Mouse (Mus musculus) liver, postnatal 0 days (tissue): Measurements from ENCODE around the gene Spag7. TPM values are rescaled to one million over a fixed set of nuclear protein-coding genes. Genes with fewer than 3 reads are reported as not detected.

Experiments used
- ATAC-seq: fragments of 200-750 bp; cut with Nextera tagmentation; 2 replicates; pipeline ENCODE4 v1.8.0; 2017; ENCODE audit warnings: mild to moderate bottlenecking, moderate library complexity
- DNase-seq: peaks from one replicate; pipeline ENCODE4 v3.0.0-alpha.2; 2016
- H3K27ac ChIP-seq: fragments of 300-500 bp; sonication (generic); 2 replicates; pipeline ENCODE4 v1.5.1; 2014; ENCODE audit warnings: antibody characterized with exemption, moderate library complexity, mild to moderate bottlenecking, low read depth
- H3K27me3 ChIP-seq: fragments of 300-500 bp; sonication (generic); 2 replicates; pipeline ENCODE4 v1.6.1; 2014; ENCODE audit warnings: low read length, control low read depth, mixed read lengths; ENCODE audit not compliant: insufficient read depth
- H3K36me3 ChIP-seq: fragments of 300-500 bp; sonication (generic); replicated peaks from 2 replicates; pipeline ENCODE4 v1.6.1; 2014; ENCODE audit warnings: mild to moderate bottlenecking, control low read depth, low read length, moderate library complexity, mixed read lengths; ENCODE audit not compliant: insufficient read depth
- H3K4me1 ChIP-seq: fragments of 300-500 bp; sonication (generic); 2 replicates; pipeline ENCODE4 v1.6.1; 2014; ENCODE audit warnings: antibody characterized with exemption, mild to moderate bottlenecking, control low read depth; ENCODE audit not compliant: insufficient read depth
- H3K4me2 ChIP-seq: fragments of 300-500 bp; sonication (generic); 2 replicates; pipeline ENCODE4 v1.6.1; 2014; ENCODE audit warnings: low read depth, mild to moderate bottlenecking, low read length, moderate library complexity, mixed read lengths
- H3K4me3 ChIP-seq: fragments of 300-500 bp; sonication (generic); 2 replicates; pipeline ENCODE4 v1.5.1; 2014; ENCODE audit warnings: low read depth, low read length
- H3K9ac ChIP-seq: fragments of 300-500 bp; sonication (generic); replicated peaks from 2 replicates; pipeline ENCODE4 v1.6.1; 2014; ENCODE audit warnings: mild to moderate bottlenecking, moderate library complexity
- H3K9me3 ChIP-seq: fragments of 300-500 bp; sonication (generic); 2 replicates; pipeline ENCODE4 v1.6.1; 2016; ENCODE audit warnings: mild to moderate bottlenecking, control low read depth, low read length, mixed read lengths
- CTCF ChIP-seq: sonication (generic); IDR thresholded peaks from 2 replicates; pipeline ENCODE4 v1.5.1; 2016; ENCODE audit warnings: antibody characterized with exemption, low read depth
- EP300 ChIP-seq: IDR thresholded peaks from 2 replicates; pipeline ENCODE4 v1.6.1; 2016; ENCODE audit warnings: antibody characterized with exemption, low read depth, mild to moderate bottlenecking
- WGBS: fragments of 180-500 bp; shearing (Covaris S2); extraction: QIAGEN DNeasy Blood & Tissue Kit; methylation state at CpG from one replicate; pipeline ENCODE4 v1.1.7; 2014; ENCODE audit not compliant: insufficient replicate concordance; 5-methylcytosine and 5-hydroxymethylcytosine counted together
- polyA plus RNA-seq: library from polyadenylated mRNA; unstranded; fragments of >200 nt; fragmentation: Nextera tagmentation; extraction: Ambion mirVana; gene quantifications from 2 replicates; pipeline ENCODE4 v1.2.1, GENCODE M21; 2015

Gene Spag7
- polyA plus RNA-seq, 1 experiment from 2014 or later = 42.1 TPM

DNA sequence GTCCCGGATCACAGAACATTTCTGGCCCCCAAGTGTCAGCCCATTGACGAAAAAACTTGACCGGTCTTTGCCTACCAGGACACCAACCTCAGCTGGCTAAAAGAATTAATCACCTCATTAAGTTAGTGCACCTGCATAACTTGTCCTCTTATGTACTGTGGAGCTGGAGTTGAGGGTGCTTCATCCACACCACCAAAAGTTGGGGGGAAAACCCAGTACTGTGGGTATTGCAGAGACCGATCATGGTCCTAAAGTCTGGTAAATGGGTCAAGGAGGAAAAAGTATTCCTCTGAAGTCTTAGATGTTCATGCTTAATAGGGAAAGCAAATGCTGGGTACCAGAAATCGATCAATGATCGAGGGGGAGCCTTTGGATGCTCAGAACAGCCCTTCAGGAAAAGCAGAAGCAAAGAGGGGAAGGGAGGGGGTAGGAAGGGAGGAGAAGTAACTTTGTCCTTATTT lies 16.3 kb downstream of the Spag7 start:
- Histone ChIP-seq H3K4me3 (peak overlapping the region; percentile 100), H3K27ac (peak overlapping the region; percentile 99), H3K4me2 (peak overlapping the region; percentile 96), H3K36me3 (peaks cover 38% of the 10 kb centered on the region), H3K9me3 (no peaks in the 10 kb centered on the region), H3K27me3 (no peaks in the 10 kb centered on the region), H3K9ac (peak overlapping the region; percentile 100), H3K4me1 (peaks cover 60% of the 10 kb centered on the region)
- 20% methylated on average over 6 of the region's 6 CpGs for WGBS
- DNase-seq (no peak), ATAC-seq (no peak)
- TF ChIP-seq CTCF = no peak
- TF ChIP-seq EP300 = no peak

DNA sequence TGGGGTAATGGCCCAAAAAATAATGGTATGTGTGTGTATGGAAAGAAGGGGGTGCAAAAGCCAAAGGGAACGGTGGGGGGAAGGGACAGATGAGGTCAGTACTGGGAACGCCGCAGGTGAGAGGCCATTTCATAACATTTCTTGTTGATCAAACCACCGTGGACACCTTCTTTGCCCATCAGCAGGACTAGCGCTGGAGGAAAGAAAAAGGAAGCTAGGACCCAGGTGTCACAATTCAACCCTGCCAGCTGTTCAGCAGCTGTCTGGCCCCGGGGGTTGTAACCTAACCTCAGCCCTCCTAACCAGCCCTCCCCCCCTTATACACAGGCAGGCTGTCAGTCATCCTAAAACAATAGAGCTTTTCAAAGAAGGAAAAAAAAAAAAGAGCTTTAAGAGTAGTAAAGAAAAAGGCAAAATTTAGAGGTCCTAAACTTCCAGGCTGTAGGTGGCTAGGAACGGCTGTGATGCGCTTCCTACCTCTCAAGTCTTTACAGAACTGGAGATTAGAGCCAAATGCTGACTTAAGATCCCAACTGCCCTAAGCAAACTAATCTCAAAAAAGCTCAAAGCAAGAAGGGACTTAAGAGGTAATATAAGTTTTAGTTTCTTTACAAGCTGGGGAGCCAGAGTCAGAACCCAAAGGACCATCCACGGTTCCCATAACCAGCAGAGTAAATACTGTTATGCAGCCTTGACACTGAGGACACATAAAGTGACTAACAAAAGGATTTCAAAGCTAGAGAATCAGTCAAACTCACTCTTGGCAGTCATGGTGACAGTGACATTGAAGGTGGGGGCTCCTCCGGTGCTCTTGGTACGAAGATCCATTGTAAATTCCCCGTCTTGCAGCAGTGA lies 17.0 kb downstream of the Spag7 start:
- Histone ChIP-seq H3K27ac (peak overlapping the region; percentile 99), H3K4me3 (peak overlapping the region; percentile 100), H3K27me3 (no peaks in the 10 kb centered on the region), H3K4me1 (peaks cover 59% of the 10 kb centered on the region), H3K4me2 (peak overlapping the region; percentile 96), H3K9ac (peak overlapping the region; percentile 100), H3K9me3 (no peaks in the 10 kb centered on the region), H3K36me3 (peaks cover 38% of the 10 kb centered on the region)
- 26% methylated on average over 12 of the region's 12 CpGs for WGBS
- peak; percentile 53 for DNase-seq
- TF ChIP-seq EP300 (no peak), CTCF (no peak)
- ATAC-seq = no peak

DNA sequence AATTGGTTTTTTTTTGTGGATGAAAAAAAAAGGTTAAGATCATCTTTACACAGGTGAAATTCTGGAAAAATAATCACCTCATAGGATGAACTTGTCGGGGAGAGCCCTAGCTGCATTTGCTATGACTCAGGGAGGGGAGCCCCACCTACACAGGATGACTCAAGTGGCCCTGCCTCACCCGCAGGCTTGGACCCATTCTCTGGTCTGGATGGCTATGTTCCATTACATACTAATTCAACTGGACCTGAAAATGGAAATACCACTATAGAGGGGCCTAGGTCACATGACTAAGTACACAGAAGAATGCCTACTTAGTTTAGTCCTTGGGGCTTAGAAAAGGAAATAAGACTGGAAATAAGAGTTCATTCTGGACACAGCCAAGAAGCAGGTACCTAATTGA lies 17.8 kb downstream of the Spag7 start:
- Histone ChIP-seq H3K27me3 (no peaks in the 10 kb centered on the region), H3K9ac (0 out of 2 replicates have a peak overlapping the region, but pooled peaks have one; percentile 100), H3K4me3 (peak overlapping the region; percentile 100; the same call in 1 of the 2 replicates), H3K36me3 (peaks cover 38% of the 10 kb centered on the region), H3K27ac (peak overlapping the region; percentile 99), H3K4me1 (peaks cover 52% of the 10 kb centered on the region), H3K9me3 (no peaks in the 10 kb centered on the region), H3K4me2 (peak overlapping the region; percentile 96)
- DNase-seq (no peak), ATAC-seq (no peak)
- TF ChIP-seq CTCF = no peak
- TF ChIP-seq EP300 = no peak
- WGBS = 52% methylated on average over 2 of the region's 2 CpGs

DNA sequence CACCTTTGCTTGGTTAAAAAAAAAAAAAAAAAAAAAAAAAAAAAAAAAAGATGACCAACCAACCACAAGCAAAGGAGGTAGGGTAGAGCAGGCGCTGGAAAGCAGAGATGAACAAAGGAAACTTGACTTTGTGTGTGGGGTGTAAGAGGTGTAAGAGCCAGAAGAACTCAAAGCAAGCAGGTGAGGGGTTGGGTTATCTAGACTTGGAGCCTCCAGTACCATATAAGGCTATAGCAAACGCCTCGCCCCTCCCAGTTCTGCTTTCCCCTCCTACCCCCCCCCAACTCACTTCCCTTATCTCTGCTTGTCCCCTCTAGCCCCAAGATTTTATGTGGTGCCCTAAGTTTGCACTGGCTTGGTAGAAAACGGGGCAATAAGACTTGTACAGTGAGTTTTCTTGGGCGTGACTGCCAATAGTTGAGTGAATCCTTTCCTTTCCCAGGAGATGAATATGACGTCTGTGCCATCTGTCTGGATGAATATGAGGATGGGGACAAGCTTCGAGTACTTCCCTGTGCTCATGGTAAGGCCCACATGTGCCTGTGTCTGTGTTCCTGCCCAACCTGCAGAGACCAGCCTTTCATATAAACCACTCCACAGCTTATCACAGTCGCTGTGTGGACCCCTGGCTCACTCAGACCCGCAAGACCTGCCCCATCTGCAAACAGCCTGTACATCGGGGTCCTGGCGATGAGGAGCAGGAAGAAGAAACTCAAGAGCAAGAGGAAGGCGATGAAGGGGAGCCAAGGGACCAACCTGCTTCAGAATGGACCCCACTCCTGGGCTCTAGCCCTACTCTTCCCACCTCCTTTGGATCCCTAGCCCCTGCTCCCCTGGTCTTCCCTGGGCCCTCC lies 18.7 kb downstream of the Spag7 start:
- Histone ChIP-seq H3K9me3 (no peaks in the 10 kb centered on the region), H3K4me1 (peaks cover 52% of the 10 kb centered on the region), H3K4me3 (peak overlapping the region; percentile 100; the same call in 1 of the 2 replicates), H3K9ac (peak overlapping the region; percentile 27; the same call in 1 of the 2 replicates), H3K36me3 (peaks cover 38% of the 10 kb centered on the region), H3K4me2 (peak overlapping the region; percentile 96), H3K27me3 (no peaks in the 10 kb centered on the region), H3K27ac (peak overlapping the region; percentile 99)
- WGBS = 52% methylated on average over 12 of the region's 12 CpGs
- TF ChIP-seq EP300 (no peak), CTCF (no peak)
- ATAC-seq (no peak), DNase-seq (peak; percentile 57)

DNA sequence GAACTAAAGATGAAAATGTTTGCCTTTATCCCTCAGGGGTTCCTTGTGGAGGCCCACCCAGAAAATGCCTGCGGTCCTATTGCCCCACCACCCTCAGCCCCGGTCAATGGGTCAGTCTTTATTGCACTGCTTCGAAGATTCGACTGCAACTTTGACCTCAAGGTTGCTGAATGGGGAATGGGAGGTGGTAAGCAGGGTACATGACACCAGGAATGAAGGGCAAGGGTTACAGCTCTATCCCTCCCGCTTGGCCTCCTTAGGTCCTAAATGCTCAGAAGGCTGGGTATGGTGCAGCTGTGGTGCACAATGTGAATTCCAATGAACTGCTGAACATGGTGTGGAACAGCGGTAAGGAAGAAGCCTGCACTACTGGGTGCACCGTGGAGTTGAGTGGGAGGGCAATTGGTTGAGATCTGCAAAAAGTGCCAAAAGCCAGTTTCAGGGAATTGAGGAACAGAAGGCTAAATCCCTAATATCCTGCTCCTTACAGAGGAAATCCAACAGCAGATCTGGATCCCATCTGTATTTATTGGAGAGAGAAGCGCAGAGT lies 20.0 kb downstream of the Spag7 start:
- Histone ChIP-seq H3K9ac (no peak overlapping the region), H3K27me3 (no peaks in the 10 kb centered on the region), H3K27ac (0 out of 2 replicates have a peak overlapping the region, but pooled peaks have one; percentile 99), H3K4me1 (peaks cover 53% of the 10 kb centered on the region), H3K9me3 (no peaks in the 10 kb centered on the region), H3K36me3 (peaks cover 50% of the 10 kb centered on the region), H3K4me2 (peak overlapping the region; percentile 96), H3K4me3 (peak overlapping the region; percentile 74)
- TF ChIP-seq EP300 (no peak), CTCF (no peak)
- 70% methylated on average over 8 of the region's 8 CpGs for WGBS
- no peak for DNase-seq
- no peak for ATAC-seq
